Mouse (Mus musculus): Measurements from ENCODE around the gene Ubxn10. TPM values are rescaled to one million over a fixed set of nuclear protein-coding genes. Genes with fewer than 3 reads are reported as not detected.

Ubxn10 gene
- polyA plus RNA-seq, 1 experiment from 2014 or later = 1.6 TPM

DNA sequence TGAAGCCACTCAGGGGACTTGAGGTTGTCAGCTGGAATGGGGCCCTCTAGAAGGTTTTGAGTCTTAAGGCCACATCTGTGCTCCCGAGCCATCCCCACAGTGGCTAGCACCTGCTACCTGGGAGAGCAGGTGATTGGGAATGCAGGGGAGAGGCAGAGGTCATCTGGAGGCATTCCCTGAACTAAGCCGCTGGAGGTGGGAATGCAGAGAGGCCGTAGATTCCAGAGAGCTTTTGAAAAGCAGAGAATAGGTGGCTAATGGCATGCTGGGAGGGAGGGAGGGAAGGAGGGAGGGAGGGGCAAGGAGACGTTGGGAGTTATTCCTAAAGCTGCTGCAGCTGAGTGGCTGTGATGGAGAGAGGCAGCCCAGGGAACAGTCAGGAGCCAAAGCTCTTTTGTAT is 46.4 kb downstream of the Ubxn10 start:
- Histone ChIP-seq H3K4me1 (replicated peaks; ENCODE audit: control insufficient read depth, insufficient read depth, low read length) (peaks cover 41% of the 10 kb centered on the region), H3K4me3 (ENCODE audit: low read depth, low read length) (no peak overlapping the region), H3K36me3 (ENCODE audit: control insufficient read depth, insufficient read depth, low read length) (no peaks in the 10 kb centered on the region), H3K4me2 (ENCODE audit: low read depth, low read length, severe bottlenecking) (no peak overlapping the region), H3K9me3 (ENCODE audit: control insufficient read depth, low read length) (no peaks in the 10 kb centered on the region), H3K27me3 (ENCODE audit: control insufficient read depth, insufficient read depth, low read length) (peaks cover 27% of the 10 kb centered on the region), H3K9ac (ENCODE audit: low read length) (no peak overlapping the region), H3K27ac (ENCODE audit: low read depth, low read length) (no peak overlapping the region)
- WGBS = 4% methylated on average over 4 of the region's 4 CpGs
- ATAC-seq (replicated peaks; ENCODE audit: low FRiP score) (no peak), DNase-seq (ENCODE audit: low spot score) (no peak)

DNA sequence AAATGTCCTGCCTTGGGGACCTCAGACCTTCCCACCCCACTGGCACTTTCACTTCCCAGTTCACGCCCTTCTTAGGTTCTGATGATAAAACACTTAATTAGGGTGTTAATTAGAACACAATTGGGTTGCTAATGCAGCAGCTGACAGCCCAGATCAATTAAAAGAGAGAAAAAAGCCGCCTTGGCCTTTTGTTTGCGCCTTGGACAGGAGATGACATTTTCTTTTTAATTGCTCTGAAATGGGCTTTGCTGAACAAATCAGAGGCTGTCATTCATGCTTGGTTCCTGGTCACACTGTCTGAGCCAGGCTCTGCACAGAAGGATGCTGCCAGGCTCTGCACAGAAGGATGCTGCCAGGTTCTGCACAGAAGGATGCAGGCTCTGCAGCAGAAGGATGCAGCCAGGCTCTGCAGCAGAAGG is 47.9 kb downstream of the Ubxn10 start:
- ATAC-seq (replicated peaks; ENCODE audit: low FRiP score) (peak; percentile 77; the same call in 1 of the 2 replicates), DNase-seq (ENCODE audit: low spot score) (peak; percentile 66)
- Histone ChIP-seq H3K4me1 (replicated peaks; ENCODE audit: control insufficient read depth, insufficient read depth, low read length) (peaks cover 41% of the 10 kb centered on the region), H3K36me3 (ENCODE audit: control insufficient read depth, insufficient read depth, low read length) (no peaks in the 10 kb centered on the region), H3K27me3 (ENCODE audit: control insufficient read depth, insufficient read depth, low read length) (peaks cover 25% of the 10 kb centered on the region), H3K27ac (ENCODE audit: low read depth, low read length) (no peak overlapping the region), H3K4me3 (ENCODE audit: low read depth, low read length) (no peak overlapping the region), H3K9me3 (ENCODE audit: control insufficient read depth, low read length) (no peaks in the 10 kb centered on the region), H3K4me2 (ENCODE audit: low read depth, low read length, severe bottlenecking) (no peak overlapping the region), H3K9ac (ENCODE audit: low read length) (no peak overlapping the region)
- 5% methylated on average over 3 of the region's 3 CpGs for WGBS

DNA sequence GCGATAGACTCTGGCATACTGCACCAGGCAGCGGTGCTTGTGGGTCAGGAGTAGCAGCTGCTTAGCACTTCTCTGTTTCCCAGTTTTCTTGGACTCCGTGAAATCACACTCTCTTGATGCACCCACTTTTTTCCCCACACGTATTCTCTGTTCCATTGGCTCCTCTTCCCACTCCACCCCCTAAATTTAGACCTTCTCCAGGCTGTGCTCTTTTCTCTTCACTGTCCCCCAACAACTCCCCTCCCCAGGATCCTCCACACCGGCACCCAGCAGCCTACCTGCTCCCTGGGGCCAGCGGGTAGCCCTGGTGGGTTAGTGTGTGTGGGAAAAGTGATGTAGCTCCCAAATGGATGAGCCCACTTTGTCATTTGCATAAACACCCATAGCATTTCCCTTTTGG is 51.2 kb downstream of the Ubxn10 start:
- H3K4me2 ChIP-seq (ENCODE audit: low read depth, low read length, severe bottlenecking) = no peak overlapping the region
- 88% methylated on average over 6 of the region's 6 CpGs for WGBS
- H3K4me1 ChIP-seq (replicated peaks; ENCODE audit: control insufficient read depth, insufficient read depth, low read length) = peaks cover 22% of the 10 kb centered on the region
- H3K9ac ChIP-seq (ENCODE audit: low read length) = no peak overlapping the region
- DNase-seq (ENCODE audit: low spot score) (no peak), ATAC-seq (replicated peaks; ENCODE audit: low FRiP score) (no peak)
- no peak overlapping the region for H3K27ac ChIP-seq (ENCODE audit: low read depth, low read length)
- H3K27me3 ChIP-seq (ENCODE audit: control insufficient read depth, insufficient read depth, low read length) = peaks cover 16% of the 10 kb centered on the region
- no peaks in the 10 kb centered on the region for H3K9me3 ChIP-seq (ENCODE audit: control insufficient read depth, low read length)
- no peaks in the 10 kb centered on the region for H3K36me3 ChIP-seq (ENCODE audit: control insufficient read depth, insufficient read depth, low read length)
- no peak overlapping the region for H3K4me3 ChIP-seq (ENCODE audit: low read depth, low read length)

DNA sequence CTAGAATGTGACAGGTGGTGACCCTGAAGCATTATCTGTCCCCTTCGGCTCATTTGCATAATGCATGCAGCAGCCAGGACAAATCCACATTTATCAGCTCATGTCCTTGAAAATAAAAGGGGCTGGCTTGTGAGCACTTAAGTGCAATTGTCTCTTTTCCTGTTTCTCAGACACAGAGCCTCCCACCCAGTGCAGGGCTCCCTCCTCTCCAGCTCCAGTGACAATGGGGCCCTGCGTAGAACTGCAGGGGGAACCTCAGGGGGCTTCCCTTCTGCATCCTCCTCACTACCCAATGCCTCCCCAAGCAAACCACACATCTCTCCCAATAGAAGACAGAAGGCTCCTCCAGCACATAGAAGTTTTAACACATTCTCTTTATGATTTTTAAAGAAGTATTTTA is 54.2 kb downstream of the Ubxn10 start:
- peaks cover 14% of the 10 kb centered on the region for H3K27me3 ChIP-seq (ENCODE audit: control insufficient read depth, insufficient read depth, low read length)
- no peak for DNase-seq (ENCODE audit: low spot score)
- 49% methylated on average over 2 of the region's 2 CpGs for WGBS

DNA sequence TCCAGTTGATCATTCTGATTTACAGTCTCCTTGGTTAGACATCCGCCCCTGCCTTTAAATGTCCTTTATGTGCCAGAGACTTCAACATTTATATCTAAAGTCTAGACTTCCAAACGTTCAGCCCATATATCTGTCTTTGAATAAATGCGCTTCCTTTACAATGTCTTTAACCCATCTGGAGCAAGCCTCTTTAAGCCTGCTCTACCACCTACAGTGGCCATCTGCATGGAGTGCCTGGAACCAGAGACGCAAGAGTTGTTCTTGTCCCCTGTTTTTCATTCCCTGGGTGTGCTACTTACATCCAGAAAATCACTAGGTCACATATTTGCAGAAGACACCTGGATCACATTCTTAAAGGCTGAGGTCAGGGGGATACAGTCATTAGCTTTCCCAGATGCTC is 56.8 kb downstream of the Ubxn10 start:
- 80% methylated on average over 4 of the region's 4 CpGs for whole genome bisulfite sequencing
- ATAC-seq (replicated peaks; ENCODE audit: low FRiP score) = no peak
- no peak overlapping the region for H3K4me3 ChIP-seq (ENCODE audit: low read depth, low read length)
- H3K9me3 ChIP-seq (ENCODE audit: control insufficient read depth, low read length) = no peaks in the 10 kb centered on the region
- no peak overlapping the region for H3K4me2 ChIP-seq (ENCODE audit: low read depth, low read length, severe bottlenecking)
- no peak for DNase-seq (ENCODE audit: low spot score)
- H3K27me3 ChIP-seq (ENCODE audit: control insufficient read depth, insufficient read depth, low read length) = peaks cover 5% of the 10 kb centered on the region
- H3K4me1 ChIP-seq (replicated peaks; ENCODE audit: control insufficient read depth, insufficient read depth, low read length) = no peaks in the 10 kb centered on the region
- H3K36me3 ChIP-seq (ENCODE audit: control insufficient read depth, insufficient read depth, low read length) = no peaks in the 10 kb centered on the region
- H3K27ac ChIP-seq (ENCODE audit: low read depth, low read length) = no peak overlapping the region
- H3K9ac ChIP-seq (ENCODE audit: low read length) = no peak overlapping the region

More for the DNA sequence above, 54.2 kb downstream of the Ubxn10 start:
- Histone ChIP-seq H3K9ac (ENCODE audit: low read length) (no peak overlapping the region), H3K9me3 (ENCODE audit: control insufficient read depth, low read length) (no peaks in the 10 kb centered on the region), H3K27ac (ENCODE audit: low read depth, low read length) (no peak overlapping the region), H3K4me1 (replicated peaks; ENCODE audit: control insufficient read depth, insufficient read depth, low read length) (no peaks in the 10 kb centered on the region), H3K36me3 (ENCODE audit: control insufficient read depth, insufficient read depth, low read length) (no peaks in the 10 kb centered on the region), H3K4me3 (ENCODE audit: low read depth, low read length) (no peak overlapping the region), H3K4me2 (ENCODE audit: low read depth, low read length, severe bottlenecking) (no peak overlapping the region)
- ATAC-seq (replicated peaks; ENCODE audit: low FRiP score) = no peak

DNA sequence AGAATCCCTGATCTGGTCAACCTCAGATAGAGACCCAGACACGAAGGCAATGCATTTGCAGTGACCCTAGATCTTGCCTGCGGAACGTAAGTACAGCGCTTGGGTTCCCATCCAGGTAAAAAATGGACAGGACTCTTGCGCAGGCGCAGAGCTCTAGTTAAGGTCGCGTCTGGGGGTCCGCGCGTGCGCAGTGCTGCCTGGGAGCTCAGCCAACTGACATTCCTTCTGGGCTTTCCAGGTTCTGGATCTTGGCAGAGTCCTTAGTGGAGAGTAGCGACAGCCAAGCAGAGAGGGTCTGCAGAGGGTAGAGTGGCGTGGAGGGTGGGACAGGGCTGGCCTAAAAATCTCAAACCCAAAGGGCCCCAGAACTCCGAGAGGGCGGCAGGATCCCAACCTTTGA is 59.4 kb downstream of the Ubxn10 start:
- Histone ChIP-seq H3K4me3 (ENCODE audit: low read depth, low read length) (no peak overlapping the region), H3K4me2 (ENCODE audit: low read depth, low read length, severe bottlenecking) (peak overlapping the region; percentile 32), H3K27ac (ENCODE audit: low read depth, low read length) (no peak overlapping the region), H3K9ac (ENCODE audit: low read length) (no peak overlapping the region; the same call in 1 of the 2 replicates), H3K36me3 (ENCODE audit: control insufficient read depth, insufficient read depth, low read length) (no peaks in the 10 kb centered on the region), H3K9me3 (ENCODE audit: control insufficient read depth, low read length) (no peaks in the 10 kb centered on the region), H3K4me1 (replicated peaks; ENCODE audit: control insufficient read depth, insufficient read depth, low read length) (no peaks in the 10 kb centered on the region), H3K27me3 (ENCODE audit: control insufficient read depth, insufficient read depth, low read length) (no peaks in the 10 kb centered on the region; the same call in none of the 2 replicates)
- DNase-seq (ENCODE audit: low spot score) (peak; percentile 75), ATAC-seq (replicated peaks; ENCODE audit: low FRiP score) (no peak)
- 29% methylated on average over 16 of the region's 16 CpGs for WGBS

DNA sequence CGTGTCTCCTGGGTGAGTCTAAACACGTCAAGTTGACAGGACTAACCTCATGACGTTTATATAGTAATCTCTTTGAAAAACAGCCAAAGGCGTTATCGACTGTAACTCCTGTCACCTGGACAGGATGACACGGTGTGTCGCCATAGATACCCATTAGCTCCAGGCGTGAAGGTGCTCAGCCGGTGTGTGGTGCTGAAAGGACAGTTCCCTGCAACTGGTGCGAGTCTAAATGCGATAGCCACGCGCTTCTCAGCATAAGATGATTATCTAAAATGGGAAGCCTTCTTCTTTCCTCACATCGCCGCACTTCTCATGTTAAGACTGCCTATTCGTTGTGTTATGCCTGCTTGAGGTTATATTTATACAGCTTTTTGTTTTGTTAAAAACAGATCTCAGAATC is 60.5 kb downstream of the Ubxn10 start:
- ATAC-seq (replicated peaks; ENCODE audit: low FRiP score) (no peak), DNase-seq (ENCODE audit: low spot score) (peak; percentile 74)
- Histone ChIP-seq H3K4me1 (replicated peaks; ENCODE audit: control insufficient read depth, insufficient read depth, low read length) (no peaks in the 10 kb centered on the region), H3K9ac (ENCODE audit: low read length) (no peak overlapping the region), H3K27ac (ENCODE audit: low read depth, low read length) (no peak overlapping the region), H3K4me3 (ENCODE audit: low read depth, low read length) (no peak overlapping the region), H3K36me3 (ENCODE audit: control insufficient read depth, insufficient read depth, low read length) (no peaks in the 10 kb centered on the region), H3K9me3 (ENCODE audit: control insufficient read depth, low read length) (no peaks in the 10 kb centered on the region), H3K4me2 (ENCODE audit: low read depth, low read length, severe bottlenecking) (no peak overlapping the region), H3K27me3 (ENCODE audit: control insufficient read depth, insufficient read depth, low read length) (no peaks in the 10 kb centered on the region; the same call in none of the 2 replicates)
- 16% methylated on average over 16 of the region's 16 CpGs for WGBS

DNA sequence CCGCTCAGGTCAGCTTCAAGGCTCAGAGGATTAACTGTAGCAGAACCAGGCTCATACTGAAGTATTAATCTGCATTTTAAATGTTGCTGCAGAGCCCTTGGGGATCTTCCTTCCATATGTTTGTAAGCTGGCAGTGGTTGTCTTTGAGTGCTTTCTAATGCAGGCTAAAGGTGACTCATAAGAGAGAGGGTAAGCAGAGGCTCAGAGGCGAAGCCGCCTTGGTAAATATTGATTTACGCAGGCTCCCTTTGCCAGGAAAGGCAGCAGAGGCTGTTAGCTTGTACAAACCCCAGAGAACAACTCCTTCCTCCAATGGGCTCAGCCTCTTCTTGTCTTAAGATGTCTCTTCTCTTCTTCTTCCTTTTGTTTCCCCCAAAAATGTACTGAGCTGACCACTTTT is 64.8 kb downstream of the Ubxn10 start:
- no peaks in the 10 kb centered on the region for H3K9me3 ChIP-seq (ENCODE audit: control insufficient read depth, low read length)
- no peak overlapping the region for H3K9ac ChIP-seq (ENCODE audit: low read length)
- no peaks in the 10 kb centered on the region for H3K36me3 ChIP-seq (ENCODE audit: control insufficient read depth, insufficient read depth, low read length)
- H3K4me1 ChIP-seq (replicated peaks; ENCODE audit: control insufficient read depth, insufficient read depth, low read length) = no peaks in the 10 kb centered on the region
- no peak for DNase-seq (ENCODE audit: low spot score)
- no peaks in the 10 kb centered on the region; the same call in 1 of the 2 replicates for H3K27me3 ChIP-seq (ENCODE audit: control insufficient read depth, insufficient read depth, low read length)
- no peak for ATAC-seq (replicated peaks; ENCODE audit: low FRiP score)
- 75% methylated on average over 4 of the region's 4 CpGs for WGBS
- no peak overlapping the region for H3K27ac ChIP-seq (ENCODE audit: low read depth, low read length)
- no peak overlapping the region for H3K4me2 ChIP-seq (ENCODE audit: low read depth, low read length, severe bottlenecking)
- H3K4me3 ChIP-seq (ENCODE audit: low read depth, low read length) = no peak overlapping the region

DNA sequence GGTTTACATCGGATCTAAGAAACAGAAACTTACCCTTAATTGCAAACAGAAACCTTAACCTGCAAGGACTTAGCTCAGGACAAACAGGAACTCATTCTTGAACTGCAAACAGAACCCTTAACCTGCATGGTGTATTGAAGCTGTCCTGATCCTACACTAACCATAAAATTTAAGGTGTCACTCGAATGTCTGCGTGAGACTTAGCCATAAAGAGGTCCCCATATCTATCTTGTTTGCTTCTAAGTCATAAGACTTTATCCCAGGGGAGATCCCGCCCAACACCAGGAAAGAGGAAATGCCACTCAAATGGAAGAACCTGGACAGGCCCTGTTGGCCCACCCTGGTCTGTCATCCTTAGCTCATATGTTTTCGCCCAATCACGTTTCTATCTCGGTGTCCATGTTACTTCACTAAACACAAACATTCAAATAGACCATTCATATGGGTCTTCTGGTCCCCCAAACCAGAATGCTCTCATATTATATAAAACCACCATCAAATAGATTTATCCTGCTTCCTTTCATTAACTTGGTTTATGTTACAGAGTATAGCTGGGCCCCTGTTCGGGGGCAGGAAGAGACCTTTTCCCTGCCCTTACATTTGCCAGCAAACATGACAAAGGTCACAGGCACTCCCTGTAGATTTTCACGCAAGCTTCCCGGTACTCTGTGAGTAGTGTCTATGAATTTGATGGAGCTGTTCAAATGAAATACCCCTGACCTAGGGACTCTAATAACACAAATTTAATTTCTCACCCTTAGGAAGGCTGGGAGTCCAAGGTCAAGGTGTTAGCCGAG is 66.7 kb downstream of the Ubxn10 start:
- Histone ChIP-seq H3K4me2 (ENCODE audit: low read depth, low read length, severe bottlenecking) (no peak overlapping the region), H3K36me3 (ENCODE audit: control insufficient read depth, insufficient read depth, low read length) (no peaks in the 10 kb centered on the region), H3K4me3 (ENCODE audit: low read depth, low read length) (no peak overlapping the region), H3K27ac (ENCODE audit: low read depth, low read length) (no peak overlapping the region), H3K9ac (ENCODE audit: low read length) (no peak overlapping the region), H3K27me3 (ENCODE audit: control insufficient read depth, insufficient read depth, low read length) (no peaks in the 10 kb centered on the region), H3K9me3 (ENCODE audit: control insufficient read depth, low read length) (no peaks in the 10 kb centered on the region), H3K4me1 (replicated peaks; ENCODE audit: control insufficient read depth, insufficient read depth, low read length) (no peaks in the 10 kb centered on the region)
- ATAC-seq (replicated peaks; ENCODE audit: low FRiP score) (no peak), DNase-seq (ENCODE audit: low spot score) (no peak)
- 87% methylated on average over 11 of the region's 11 CpGs for WGBS

Measured in forebrain, embryonic 11.5 days (tissue).